Mouse (Mus musculus) hematopoietic stem cell, adult 5-6 weeks (primary cell): ENCODE results near the gene Araf. TPM values are rescaled to one million over a fixed set of nuclear protein-coding genes. Genes with fewer than 3 reads are reported as not detected.
"Not testable (repeated sequence)": the region's sequence is repeated elsewhere in the genome, so short reads cannot be mapped to it uniquely, and the experiment has no call there.

Experiments used
- ATAC-seq, 2 experiments: fragments of 125-278 bp in 1 of 2; replicated peaks in 1 of 2; 2 replicates each; pipeline ENCODE4 v1.8.0; 2016 to 2017; ENCODE audit warnings: inconsistent platforms in 2 of 2, mild to moderate bottlenecking in 2 of 2, moderate number of reproducible peaks in 2 of 2, low read depth in 1 of 2, moderate TSS enrichment in 1 of 2; ENCODE audit not compliant: low FRiP score in 2 of 2, poor library complexity in 2 of 2, severe bottlenecking in 2 of 2, insufficient read depth in 1 of 2, low TSS enrichment in 1 of 2
- total RNA-seq: library from RNA; stranded (forward); fragments of 172-1452, 232-1000 nt; gene quantifications from 2 replicates; pipeline ENCODE4 v1.2.3, GENCODE M21; 2017

Araf gene
- total RNA-seq = 38.7 and 51.7 TPM in 2 replicates

DNA sequence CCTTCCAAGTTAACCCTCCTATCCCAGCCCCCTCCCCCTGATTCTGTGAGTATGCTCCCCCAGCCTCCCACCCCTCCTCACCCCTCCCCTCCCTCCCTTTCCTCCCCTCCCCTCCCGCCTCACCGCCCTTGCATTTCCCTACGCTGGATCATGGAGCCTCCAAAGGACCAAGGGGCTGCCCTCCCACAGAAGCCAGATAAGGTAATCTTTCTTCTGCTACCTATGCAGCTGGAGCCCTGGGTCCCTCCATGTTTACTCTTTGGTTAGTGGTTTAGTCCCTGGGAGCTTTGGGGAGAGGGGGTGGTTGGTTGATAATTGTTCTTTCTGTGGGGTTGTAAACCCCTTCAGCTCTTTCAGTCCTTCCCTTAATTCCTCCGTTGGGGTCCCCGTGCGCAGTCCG lies at the start of gene Araf:
Gene Araf (plus strand): TSS at position 134 of the 400 bp plus-strand sequence.
- ATAC-seq = no peak

DNA sequence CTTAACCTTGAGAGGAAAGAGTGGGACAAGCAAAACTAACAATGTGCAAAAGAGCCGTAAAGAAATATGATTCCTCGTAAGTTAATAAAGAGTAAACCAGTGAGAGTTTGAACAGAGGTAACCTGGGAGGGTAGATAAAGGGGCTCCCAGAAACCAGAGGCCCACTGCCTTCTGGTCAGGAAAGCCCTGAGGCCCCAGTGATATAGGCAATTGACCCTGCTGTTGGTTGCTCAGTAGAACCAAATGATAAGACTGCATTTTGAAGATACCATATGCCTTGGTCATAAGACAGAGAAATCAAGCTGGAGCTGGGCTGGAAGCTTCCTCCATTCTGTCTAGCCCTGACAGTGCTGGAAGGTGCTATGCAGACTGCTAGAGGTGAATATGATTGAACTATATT lies 48.8 kb upstream of the Araf start:
- no peak for ATAC-seq

DNA sequence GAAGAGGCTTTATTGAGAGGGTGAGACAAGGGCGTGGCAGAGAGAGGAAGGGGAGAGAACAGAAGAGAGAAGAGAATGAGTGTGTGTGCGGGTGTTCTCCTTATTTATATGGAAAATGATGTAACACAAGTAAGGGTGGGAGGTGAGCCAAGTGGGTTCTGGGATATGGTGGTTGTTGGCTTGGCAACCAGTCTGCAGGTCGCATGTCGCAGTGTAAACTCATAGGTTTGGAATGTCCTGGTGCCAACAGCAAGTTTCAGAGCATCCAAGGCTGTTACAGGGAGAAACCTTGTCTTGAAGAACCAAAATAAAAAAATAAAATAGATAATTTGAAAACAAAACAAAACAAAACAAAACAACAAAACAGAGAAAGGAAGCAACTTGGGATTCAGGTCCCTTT lies 36.4 kb upstream of the Araf start:
- no peak for ATAC-seq

DNA sequence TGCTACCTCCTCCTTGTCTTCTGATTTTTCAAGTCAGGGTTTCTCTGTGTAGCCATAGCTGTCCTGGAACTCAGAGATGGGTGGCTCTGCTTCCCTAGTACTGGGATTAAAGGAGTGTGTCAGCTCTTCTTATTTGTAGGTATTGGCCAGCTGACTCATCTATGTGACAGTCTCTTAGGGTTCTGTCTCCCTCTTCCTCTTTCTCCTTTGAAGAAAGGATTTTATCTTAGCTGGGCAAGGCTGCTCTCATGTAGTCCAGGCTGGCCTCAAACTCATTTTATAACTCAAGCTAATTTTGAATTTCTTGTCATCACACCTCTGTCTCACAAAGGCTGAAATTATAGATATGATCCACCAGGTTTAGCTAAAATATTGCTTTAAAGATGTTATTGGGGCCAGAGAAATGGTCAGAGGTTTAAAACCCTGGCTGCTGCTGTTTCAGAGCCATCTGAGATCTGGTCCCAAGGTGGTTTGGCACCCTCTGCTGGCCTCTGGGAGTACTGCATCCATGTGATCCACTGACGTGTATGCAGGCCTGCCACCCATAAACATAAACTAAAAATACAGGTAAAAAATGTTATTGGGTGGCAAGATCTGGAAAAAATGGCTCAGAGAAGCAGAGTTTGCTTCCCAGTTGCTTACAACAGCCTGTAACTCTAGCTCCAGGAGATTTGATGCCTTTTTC lies 26.8 kb upstream of the Araf start:
- ATAC-seq = peak; percentile 83 to 87; a peak in 3 of 4 replicates

DNA sequence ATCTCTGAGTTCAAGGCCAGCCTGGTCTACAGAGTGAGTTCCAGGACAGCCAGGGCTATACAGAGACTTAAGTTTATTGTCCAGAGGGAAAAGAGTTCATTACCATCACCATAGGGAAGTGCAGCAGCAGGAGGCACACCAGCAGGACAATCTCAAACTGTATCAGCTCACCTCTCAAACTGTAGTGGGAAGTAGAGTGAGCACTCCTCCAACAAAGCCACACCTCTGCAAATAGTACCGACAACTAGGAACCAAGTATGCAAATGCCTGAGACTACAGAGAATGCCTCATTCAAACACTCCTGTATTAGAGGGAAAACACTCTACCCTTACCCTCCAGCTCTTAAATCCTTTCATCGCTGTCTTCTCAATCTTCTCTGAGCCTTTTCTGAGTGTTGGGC lies 25.9 kb upstream of the Araf start:
- no peak for ATAC-seq

DNA sequence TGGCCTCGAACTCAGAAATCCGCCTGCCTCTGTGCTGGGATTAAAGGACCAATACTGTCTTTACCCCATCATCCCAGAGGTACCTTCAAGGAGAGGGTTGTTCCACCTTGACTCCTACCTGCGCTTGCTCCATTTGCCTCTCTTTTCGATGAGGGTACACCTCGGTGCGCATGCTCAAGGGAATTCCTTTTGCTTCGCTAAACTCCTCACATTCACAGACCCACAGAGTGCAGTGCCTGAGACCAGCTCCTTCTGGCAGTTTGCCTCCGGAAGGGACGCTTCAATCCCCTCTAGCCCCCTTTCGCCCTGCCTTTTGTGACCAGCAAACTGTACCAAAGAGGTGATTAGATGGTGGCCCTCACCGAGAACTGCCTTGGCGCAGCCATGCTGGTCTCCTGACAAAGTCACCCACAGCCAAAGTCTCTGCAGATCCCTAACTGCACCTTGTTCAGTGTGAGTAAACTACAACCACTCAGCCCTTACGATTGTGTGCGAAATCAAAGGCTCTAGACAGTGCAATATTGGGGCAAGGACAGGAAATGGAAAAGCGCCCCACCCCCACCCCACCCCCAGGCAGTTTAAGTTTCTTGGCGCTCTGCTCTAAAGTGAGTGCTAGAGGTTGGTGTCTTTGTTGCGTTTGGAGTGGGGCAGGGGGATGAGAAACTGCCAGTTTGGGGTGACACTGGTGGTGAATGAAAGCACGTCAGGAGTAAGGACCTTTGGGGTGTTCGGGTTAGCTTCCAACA lies 22.2 kb upstream of the Araf start:
- ATAC-seq = no peak

DNA sequence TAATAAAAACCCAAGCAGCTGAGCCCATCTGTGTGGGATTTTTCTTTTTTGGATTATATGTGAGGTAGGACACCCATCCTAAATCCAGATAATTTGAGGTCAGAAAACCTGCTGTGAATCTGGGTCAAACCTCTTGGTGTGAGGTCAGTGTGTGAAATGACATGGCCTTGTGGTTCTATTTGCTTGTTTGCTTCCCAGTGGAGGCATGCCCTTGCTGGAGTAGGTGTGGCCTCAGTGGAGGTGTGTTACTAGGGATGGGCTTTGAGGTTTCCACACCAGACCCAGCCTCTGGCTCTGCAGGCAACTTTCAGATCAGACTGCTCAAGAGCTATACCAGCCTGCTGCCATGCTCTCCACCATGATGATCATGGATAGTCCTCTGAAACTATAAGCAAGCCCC lies 20.0 kb upstream of the Araf start:
- ATAC-seq = no peak

DNA sequence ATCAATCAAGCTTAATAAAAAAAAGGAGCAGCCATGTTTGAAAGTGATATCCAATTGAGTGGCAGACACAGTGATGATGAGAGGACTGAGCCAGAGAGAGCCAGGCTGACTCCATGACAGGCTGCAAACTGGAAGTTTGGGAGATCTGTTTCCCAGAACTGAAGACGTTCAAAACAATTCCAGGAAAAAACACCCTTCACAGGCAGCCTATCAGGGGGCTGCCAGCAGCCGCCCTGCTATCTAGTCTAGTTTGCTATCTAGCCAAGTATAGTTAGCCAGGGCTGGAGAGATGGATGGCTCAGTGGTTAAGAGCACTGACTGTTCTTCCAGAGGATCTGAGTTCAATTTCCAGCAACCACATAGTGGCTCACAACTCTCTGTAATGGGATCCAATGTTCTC lies 10.3 kb upstream of the Araf start:
- ATAC-seq = no peak

DNA sequence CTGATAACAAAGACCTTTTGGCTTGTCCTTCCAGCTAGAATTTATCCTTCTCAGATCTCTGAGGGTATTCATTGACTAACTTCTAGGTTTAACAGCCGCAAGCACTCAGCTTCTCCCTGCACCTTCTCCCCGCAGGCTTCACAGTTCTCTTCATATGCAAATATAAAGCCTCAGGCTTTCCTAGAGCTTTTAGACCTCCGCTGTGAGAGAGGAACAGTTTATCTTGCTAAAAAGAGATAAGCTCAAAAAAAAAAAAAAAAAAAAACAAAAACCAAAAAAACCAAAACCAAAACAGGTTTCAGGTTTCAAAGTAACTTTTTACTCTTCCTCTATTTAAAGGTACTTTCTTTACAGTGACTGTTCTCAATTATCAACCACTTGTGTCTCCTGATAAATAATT lies 5.2 kb upstream of the Araf start:
- ATAC-seq = no peak

DNA sequence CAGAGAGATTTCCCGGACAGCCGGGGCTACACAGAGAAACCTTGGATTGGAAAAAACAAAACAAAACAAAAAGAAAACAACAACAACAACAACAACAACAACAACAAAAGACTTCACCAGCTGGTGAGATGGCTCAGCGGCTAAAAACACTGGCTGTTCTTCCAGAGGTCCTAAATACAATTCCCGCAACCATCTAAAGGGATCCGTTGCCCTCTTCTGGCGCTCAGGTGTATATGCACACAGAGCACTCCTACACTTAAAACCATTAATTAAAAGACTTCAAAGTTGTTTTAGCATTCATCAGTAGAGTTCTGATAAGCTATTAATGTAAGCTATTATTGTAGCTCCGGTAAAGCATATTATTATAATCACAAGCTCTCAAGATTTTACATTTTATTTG lies 4.4 kb upstream of the Araf start:
- no peak for ATAC-seq

DNA sequence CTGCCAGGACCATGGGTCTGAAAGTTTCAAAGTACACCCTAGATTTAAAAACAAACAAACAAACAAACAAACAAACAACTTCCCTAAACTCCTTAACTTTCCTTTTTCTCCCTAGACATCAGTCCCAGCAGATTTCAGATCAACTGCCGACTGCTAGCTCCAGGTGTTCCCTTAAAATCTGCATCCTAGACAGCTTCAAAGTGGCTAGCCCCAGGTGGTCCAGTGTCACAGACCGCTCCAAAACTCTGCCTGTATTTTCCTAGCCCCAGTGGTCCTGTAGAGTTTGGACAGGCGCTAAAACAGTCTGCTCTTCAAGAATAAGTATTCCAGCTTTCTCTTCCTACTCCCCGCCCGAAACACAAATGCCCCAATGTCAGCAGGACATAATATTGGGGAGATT lies 3.4 kb upstream of the Araf start:
- ATAC-seq = no peak

DNA sequence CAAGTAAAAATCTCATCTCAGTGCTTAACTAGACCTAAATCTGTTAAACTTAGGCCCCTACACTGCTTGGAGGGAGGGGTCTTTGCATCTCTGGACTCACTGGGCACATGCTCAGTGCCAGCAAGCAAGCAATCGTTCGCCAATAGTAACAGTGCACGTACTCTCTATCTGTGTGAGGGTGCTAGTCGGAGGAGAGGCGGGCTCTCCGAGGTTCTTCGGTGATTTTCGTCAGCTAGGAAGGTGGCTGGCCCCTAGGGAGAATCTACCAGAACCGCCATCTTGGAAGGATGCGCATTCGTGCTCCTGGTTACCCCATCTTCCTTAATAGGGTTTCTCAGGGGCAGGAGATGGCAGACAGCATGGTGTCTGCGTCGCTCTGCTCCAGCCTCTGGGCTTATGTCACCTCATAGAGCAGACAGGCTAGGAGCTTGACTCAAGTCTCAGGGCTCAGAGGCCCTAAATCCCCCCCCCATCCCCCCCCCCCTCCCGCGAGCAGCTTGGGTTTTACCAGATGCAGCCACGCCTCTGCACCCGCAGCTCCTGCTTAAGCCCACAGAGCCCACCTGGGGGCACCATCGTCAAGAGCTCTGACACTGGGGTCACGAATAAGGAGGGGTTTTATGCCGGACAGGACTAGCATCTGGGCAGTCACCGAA lies 655 bp downstream of the Araf start:
- peak; percentile 97 to 98 for ATAC-seq

DNA sequence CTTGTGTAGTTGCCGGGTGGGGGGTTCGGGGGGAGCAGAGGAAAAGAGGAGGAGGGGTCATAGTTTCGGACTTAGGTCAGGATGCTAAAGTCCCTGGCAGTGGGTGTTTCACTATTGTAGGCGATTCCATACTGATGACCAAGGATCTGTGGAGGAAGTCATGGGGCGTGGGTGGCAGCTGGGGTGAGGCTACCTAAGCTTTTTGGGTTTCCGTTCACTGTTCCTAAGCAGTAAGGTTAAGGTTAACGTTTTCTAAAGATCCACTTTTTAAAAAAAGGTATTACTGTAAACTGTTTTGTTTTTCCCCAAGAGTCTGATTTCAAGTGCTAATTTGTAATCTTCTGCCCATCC lies 1.2 kb downstream of the Araf start:
- ATAC-seq = peak in 1 of 2 experiments; percentile 19; a peak in 1 of 4 replicates

DNA sequence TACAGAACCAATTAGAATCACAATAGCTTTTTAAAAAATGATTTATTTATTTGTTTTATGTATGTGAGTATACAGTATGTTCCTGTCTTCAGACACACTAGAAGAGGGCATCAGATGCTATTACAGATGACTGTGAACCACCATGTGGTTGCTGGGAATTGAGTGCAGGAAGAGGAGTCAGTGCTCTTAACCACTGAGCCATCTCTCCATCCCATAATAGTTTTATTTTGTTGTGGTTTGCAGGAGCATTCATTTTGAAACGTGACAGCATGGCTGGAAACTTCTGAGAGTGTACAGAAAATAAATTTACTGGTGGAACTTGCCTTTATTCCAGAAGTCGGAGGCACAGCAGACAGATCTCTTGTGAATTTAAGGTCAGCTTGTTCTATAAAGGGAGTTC lies 3.8 kb downstream of the Araf start:
- no peak for ATAC-seq

DNA sequence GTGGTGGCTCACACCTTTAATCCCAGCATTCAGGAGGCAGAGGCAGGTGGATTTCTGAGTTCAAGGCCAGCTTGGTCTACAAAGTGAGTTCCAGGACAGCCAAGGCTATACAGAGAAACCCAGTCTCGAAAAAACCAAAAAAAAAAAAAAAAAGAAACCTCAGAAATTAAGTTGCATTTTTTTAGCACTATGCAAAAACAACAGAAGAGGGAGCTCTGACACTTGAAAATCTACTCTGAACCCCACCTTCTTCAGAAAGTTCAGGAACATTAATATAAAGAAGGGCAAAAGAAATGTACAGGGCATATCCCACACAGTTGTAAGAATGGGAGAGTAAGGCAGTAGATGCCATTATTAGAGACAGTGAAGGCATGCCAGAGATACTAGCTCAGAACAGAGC lies 6.7 kb downstream of the Araf start:
- not testable (repeated sequence) for ATAC-seq

DNA sequence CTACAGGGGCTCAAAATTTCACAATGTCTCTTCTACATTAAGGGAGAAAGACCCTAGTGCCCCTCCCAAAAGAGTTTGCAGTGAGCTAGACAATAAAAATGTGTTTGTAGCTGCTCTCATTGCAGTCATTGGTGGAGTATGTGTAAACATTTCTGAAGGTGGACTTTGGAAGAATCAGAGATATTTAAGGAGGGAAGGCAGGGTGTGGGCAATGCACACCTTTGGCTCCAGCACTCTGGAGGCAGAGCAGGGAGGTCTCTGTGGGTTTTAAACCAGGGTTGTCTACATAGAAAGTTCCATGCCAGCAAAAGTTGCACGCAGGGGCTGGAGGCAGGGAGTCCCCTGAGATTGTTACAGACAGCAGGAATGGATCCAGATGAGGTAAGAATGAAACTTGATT lies 8.7 kb downstream of the Araf start:
- no peak for ATAC-seq

DNA sequence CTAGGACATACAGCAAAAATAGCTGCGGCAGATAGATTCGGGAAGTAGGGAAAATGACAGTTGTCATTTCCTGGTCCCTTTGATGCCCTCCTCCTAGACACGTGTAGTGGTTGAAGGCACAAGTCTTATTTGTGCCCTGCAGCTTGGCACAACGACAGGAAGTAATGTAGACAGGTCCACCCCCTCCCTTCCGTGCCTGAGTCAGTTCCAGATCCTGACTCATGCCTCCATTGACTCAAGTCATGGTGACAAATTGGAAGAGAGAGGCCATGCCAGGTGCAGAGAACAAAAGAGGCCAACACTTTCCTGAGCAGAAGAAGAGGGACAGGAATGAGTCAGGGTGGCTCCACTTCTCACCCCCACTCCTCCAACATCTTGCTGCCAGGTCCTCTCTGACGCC lies 19.4 kb downstream of the Araf start:
- ATAC-seq = peak in 1 of 2 experiments; percentile 34; a peak in 2 of 4 replicates

DNA sequence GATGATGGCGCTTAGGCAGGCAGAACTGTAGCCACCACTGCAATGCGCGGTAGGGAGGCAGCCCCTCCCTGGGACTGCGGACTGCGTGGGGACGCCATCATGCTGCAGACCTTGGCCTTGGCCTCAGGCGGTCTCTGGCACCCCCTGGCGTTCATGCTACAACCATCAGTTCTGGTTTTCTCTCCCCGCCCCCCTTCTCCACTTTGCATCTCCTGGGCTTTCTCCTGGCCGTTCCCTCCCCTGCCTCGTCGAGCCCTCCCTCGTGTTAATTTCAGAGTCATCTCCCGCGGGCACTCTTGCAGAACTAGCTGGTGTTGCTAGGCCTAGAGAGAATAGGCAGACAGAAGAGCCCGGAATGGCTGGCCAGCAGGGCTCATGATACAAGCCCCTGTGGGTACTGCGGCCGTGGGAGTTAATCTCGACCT lies 21.6 kb downstream of the Araf start:
- peak; percentile 94 for ATAC-seq
